Mouse (Mus musculus): Measurements from ENCODE around the gene Ago3. TPM values are rescaled to one million over a fixed set of nuclear protein-coding genes. Genes with fewer than 3 reads are reported as not detected.

Ago3 gene
- total and polyA plus RNA-seq, 3 experiments: 7.3 to 7.9 TPM; not detected in 1

DNA sequence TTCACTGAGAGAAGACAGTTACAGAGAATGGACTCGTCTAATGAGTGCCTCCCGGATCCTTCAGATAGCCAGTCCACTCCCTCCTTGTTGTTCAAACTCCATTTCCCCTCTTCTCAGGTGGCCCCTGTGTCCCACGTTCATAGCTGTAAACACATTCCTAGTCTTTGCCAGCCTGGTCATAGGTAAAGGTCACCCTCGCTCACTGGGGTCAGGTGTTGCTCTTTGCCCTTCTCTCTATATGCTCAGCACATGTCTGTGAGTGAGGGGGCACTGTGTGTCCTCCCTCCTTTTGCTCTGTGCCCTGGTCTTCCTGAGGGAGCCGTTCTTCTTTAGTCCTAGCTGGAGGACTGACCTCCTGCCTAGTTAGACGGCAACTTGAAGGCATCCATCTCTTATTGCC is 109.5 kb downstream of the Ago3 start:
- peaks cover 0 to 4% of the 10 kb centered on the region in 2 experiments; a peak in 2 of 4 replicates for H3K36me3 ChIP-seq (ENCODE audit: control insufficient read depth in 1 of 2, insufficient read depth in 2 of 2, low read length in 2 of 2)
- no peaks in the 10 kb centered on the region for H3K27me3 ChIP-seq (ENCODE audit: control insufficient read depth in 1 of 2, insufficient read depth in 2 of 2, low read length in 2 of 2)
- H3K9me3 ChIP-seq (replicated peaks; ENCODE audit: insufficient read depth, low read length): no peaks in the 10 kb centered on the region
- DNase-seq (ENCODE audit: low read depth, low spot score): no peak
- no peak overlapping the region for H3K9ac ChIP-seq (ENCODE audit: control insufficient read depth, low read depth, low read length, poor library complexity, severe bottlenecking)
- no peak overlapping the region for H3K27ac ChIP-seq (ENCODE audit: control insufficient read depth, low read depth, low read length)
- no peak overlapping the region for H3K4me3 ChIP-seq (ENCODE audit: control insufficient read depth in 1 of 2, insufficient read depth in 1 of 2, low read depth in 2 of 2, low read length in 2 of 2)
- H3K79me2 ChIP-seq (ENCODE audit: control insufficient read depth, insufficient read depth, low read length, poor library complexity): peaks cover 14% of the 10 kb centered on the region
- TF ChIP-seq CTCF (IDR thresholded peaks at IDR 0.05 in 2 of 3, conservative IDR thresholded peaks at IDR 0.05 in 1 of 3; ENCODE audit: control insufficient read depth in 1 of 3, insufficient read depth in 1 of 3, low read depth in 2 of 3, low read length in 3 of 3, poor library complexity in 1 of 3, severe bottlenecking in 1 of 3): no peak
- TF ChIP-seq MYB (IDR thresholded peaks at IDR 0.05; ENCODE audit: low read depth, low read length): no peak
- TF ChIP-seq ZC3H11A (IDR thresholded peaks at IDR 0.05; ENCODE audit: low read depth, low read length): no peak
- no peak for TF ChIP-seq POLR2AphosphoS5 (IDR thresholded peaks at IDR 0.05; ENCODE audit: borderline replicate concordance, low read depth, low read length)
- no peak for TF ChIP-seq MAX (IDR thresholded peaks at IDR 0.05; ENCODE audit: low read length)
- no peak for TF ChIP-seq EP300 (IDR thresholded peaks at IDR 0.05; ENCODE audit: low read depth in 1 of 2, low read length in 2 of 2)
- TF ChIP-seq ZKSCAN1 (IDR thresholded peaks at IDR 0.05; ENCODE audit: low read depth, low read length): no peak
- no peak for TF ChIP-seq NELFE (IDR thresholded peaks at IDR 0.05; ENCODE audit: low read depth, low read length)
- no peak for TF ChIP-seq MAFK (IDR thresholded peaks at IDR 0.05; ENCODE audit: borderline replicate concordance, low read depth, low read length)
- no peak for TF ChIP-seq MYC (IDR thresholded peaks at IDR 0.05; ENCODE audit: low read depth, low read length)
- TF ChIP-seq NRF1 (IDR thresholded peaks at IDR 0.05; ENCODE audit: insufficient read depth, low read depth, low read length, poor library complexity, severe bottlenecking): no peak
- TF ChIP-seq UBTF (IDR thresholded peaks at IDR 0.05; ENCODE audit: borderline replicate concordance, insufficient read depth, low read depth, low read length): no peak
- TF ChIP-seq KAT2A (conservative IDR thresholded peaks at IDR 0.05; ENCODE audit: low read depth, low read length): no peak
- no peak for TF ChIP-seq MAZ (IDR thresholded peaks at IDR 0.05; ENCODE audit: low read depth, low read length)
- TF ChIP-seq MXI1 (IDR thresholded peaks at IDR 0.05; ENCODE audit: low read depth, low read length): no peak
- TF ChIP-seq JUND (IDR thresholded peaks at IDR 0.05; ENCODE audit: low read depth, low read length): no peak
- TF ChIP-seq SIN3A (IDR thresholded peaks at IDR 0.05; ENCODE audit: low read length): no peak
- peaks cover 3 to 9% of the 10 kb centered on the region in 2 experiments; a peak in 2 of 4 replicates for H3K4me1 ChIP-seq (ENCODE audit: control insufficient read depth in 1 of 2, insufficient read depth in 2 of 2, low read length in 2 of 2)

DNA sequence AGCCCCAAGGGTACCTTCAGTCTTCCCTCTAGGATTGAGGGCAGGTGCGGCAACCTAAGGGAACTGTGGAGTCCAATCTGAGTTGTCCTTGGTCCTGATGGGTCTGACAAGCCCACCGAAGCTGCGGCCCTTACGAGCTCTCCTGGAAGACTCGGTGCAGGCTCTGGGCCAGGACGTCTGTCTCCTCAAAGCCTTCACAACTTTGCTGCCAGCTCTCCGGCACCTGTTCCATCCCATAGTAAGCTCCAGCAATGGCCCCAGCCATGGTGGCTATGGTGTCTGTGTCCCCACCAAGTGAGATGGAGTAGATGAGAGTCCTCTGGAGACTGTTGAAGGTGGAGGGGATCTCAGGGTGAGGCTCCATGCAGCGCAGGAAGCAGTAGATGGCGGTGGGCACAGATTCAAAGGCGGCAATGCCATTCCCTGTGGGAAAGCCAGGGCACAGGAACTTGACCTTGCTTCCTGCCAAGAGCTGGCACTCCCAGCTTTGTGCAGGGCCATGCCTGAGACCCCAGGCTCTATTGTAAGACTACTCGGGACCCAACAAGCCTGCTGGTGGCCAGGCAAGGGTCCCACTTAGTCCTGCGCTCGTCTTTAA is 112.8 kb downstream of the Ago3 start:
- no peaks in the 10 kb centered on the region for H3K9me3 ChIP-seq (replicated peaks; ENCODE audit: insufficient read depth, low read length)
- TF ChIP-seq CHD1 (IDR thresholded peaks at IDR 0.05; ENCODE audit: low read depth, low read length): no peak
- TF ChIP-seq ZNF384 (IDR thresholded peaks at IDR 0.05; ENCODE audit: low read depth, low read length): no peak
- no peak for TF ChIP-seq MEF2A (IDR thresholded peaks at IDR 0.05; ENCODE audit: extremely low read depth, insufficient replicate concordance, low read depth, low read length, poor library complexity, severe bottlenecking)
- TF ChIP-seq CTCF (IDR thresholded peaks at IDR 0.05 in 2 of 3, conservative IDR thresholded peaks at IDR 0.05 in 1 of 3; ENCODE audit: control insufficient read depth in 1 of 3, insufficient read depth in 1 of 3, low read depth in 2 of 3, low read length in 3 of 3, poor library complexity in 1 of 3, severe bottlenecking in 1 of 3): no peak
- H3K4me1 ChIP-seq (ENCODE audit: control insufficient read depth in 1 of 2, insufficient read depth in 2 of 2, low read length in 2 of 2): peaks cover 3 to 15% of the 10 kb centered on the region in 2 experiments; a peak in 2 of 4 replicates
- peaks cover 0 to 8% of the 10 kb centered on the region in 2 experiments; a peak in 2 of 4 replicates for H3K36me3 ChIP-seq (ENCODE audit: control insufficient read depth in 1 of 2, insufficient read depth in 2 of 2, low read length in 2 of 2)
- peaks cover 14% of the 10 kb centered on the region for H3K79me2 ChIP-seq (ENCODE audit: control insufficient read depth, insufficient read depth, low read length, poor library complexity)
- H3K27me3 ChIP-seq (ENCODE audit: control insufficient read depth in 1 of 2, insufficient read depth in 2 of 2, low read length in 2 of 2): no peaks in the 10 kb centered on the region
- H3K27ac ChIP-seq (ENCODE audit: control insufficient read depth, low read depth, low read length): no peak overlapping the region
- H3K9ac ChIP-seq (ENCODE audit: control insufficient read depth, low read depth, low read length, poor library complexity, severe bottlenecking): no peak overlapping the region
- no peak for DNase-seq (ENCODE audit: low read depth, low spot score)
- no peak overlapping the region for H3K4me3 ChIP-seq (ENCODE audit: control insufficient read depth in 1 of 2, insufficient read depth in 1 of 2, low read depth in 2 of 2, low read length in 2 of 2)

All from MEL (cell line).